Mouse (Mus musculus): ENCODE measurements around the gene St8sia6. TPM values are rescaled to one million over a fixed set of nuclear protein-coding genes. Genes with fewer than 3 reads are reported as not detected.

The St8sia6 gene
- polyA plus RNA-seq, 1 experiment from 2014 or later: 0.65 TPM

GRCm38 (mm10) chr2:13750777-13751176 is 43.1 kb downstream of the St8sia6 start:
- Histone ChIP-seq H3K4me3 (ENCODE audit: low read depth, low read length) (no peak overlapping the region), H3K4me2 (replicated peaks; ENCODE audit: low read depth) (no peak overlapping the region), H3K9ac (ENCODE audit: low read depth, low read length) (no peak overlapping the region), H3K4me1 (replicated peaks; ENCODE audit: control insufficient read depth, insufficient read depth, low read length) (no peaks in the 10 kb centered on the region), H3K9me3 (ENCODE audit: control insufficient read depth) (no peaks in the 10 kb centered on the region), H3K27ac (ENCODE audit: low read depth, low read length) (no peak overlapping the region), H3K36me3 (ENCODE audit: control insufficient read depth, insufficient read depth) (no peaks in the 10 kb centered on the region), H3K27me3 (replicated peaks; ENCODE audit: control insufficient read depth, insufficient read depth, low read length) (no peaks in the 10 kb centered on the region)
- TF ChIP-seq CTCF (IDR thresholded peaks at IDR 0.05; ENCODE audit: low read depth): no peak
- ATAC-seq: no peak
- WGBS: 68% methylated on average over 1 of the region's 1 CpGs

- Histone ChIP-seq H3K9me3 (ENCODE audit: control insufficient read depth) (no peaks in the 10 kb centered on the region), H3K4me1 (replicated peaks; ENCODE audit: control insufficient read depth, insufficient read depth, low read length) (no peaks in the 10 kb centered on the region), H3K36me3 (ENCODE audit: control insufficient read depth, insufficient read depth) (no peaks in the 10 kb centered on the region), H3K27ac (ENCODE audit: low read depth, low read length) (no peak overlapping the region), H3K4me3 (ENCODE audit: low read depth, low read length) (no peak overlapping the region), H3K9ac (ENCODE audit: low read depth, low read length) (no peak overlapping the region), H3K4me2 (replicated peaks; ENCODE audit: low read depth) (no peak overlapping the region), H3K27me3 (replicated peaks; ENCODE audit: control insufficient read depth, insufficient read depth, low read length) (no peaks in the 10 kb centered on the region)
- no peak for ATAC-seq
- no peak for TF ChIP-seq CTCF (IDR thresholded peaks at IDR 0.05; ENCODE audit: low read depth)
- WGBS: 63% methylated on average over 1 of the region's 1 CpGs
Observed at GRCm38 (mm10) chr2:13750089-13750488, 43.8 kb downstream of the St8sia6 start.

- no peak for TF ChIP-seq CTCF (IDR thresholded peaks at IDR 0.05; ENCODE audit: low read depth)
- no peak overlapping the region for H3K4me2 ChIP-seq (replicated peaks; ENCODE audit: low read depth)
- no peaks in the 10 kb centered on the region for H3K27me3 ChIP-seq (replicated peaks; ENCODE audit: control insufficient read depth, insufficient read depth, low read length)
- no peak overlapping the region for H3K9ac ChIP-seq (ENCODE audit: low read depth, low read length)
- no peaks in the 10 kb centered on the region for H3K9me3 ChIP-seq (ENCODE audit: control insufficient read depth)
- H3K36me3 ChIP-seq (ENCODE audit: control insufficient read depth, insufficient read depth): no peaks in the 10 kb centered on the region
- H3K4me1 ChIP-seq (replicated peaks; ENCODE audit: control insufficient read depth, insufficient read depth, low read length): no peaks in the 10 kb centered on the region
- H3K4me3 ChIP-seq (ENCODE audit: low read depth, low read length): no peak overlapping the region
- 80% methylated on average over 1 of the region's 1 CpGs for WGBS
- H3K27ac ChIP-seq (ENCODE audit: low read depth, low read length): no peak overlapping the region
- ATAC-seq: no peak
Observed at GRCm38 (mm10) chr2:13749176-13749575, 44.7 kb downstream of the St8sia6 start.

- 95% methylated on average over 1 of the region's 1 CpGs for WGBS
Observed at GRCm38 (mm10) chr2:13747576-13747975, 46.3 kb downstream of the St8sia6 start.

GRCm38 (mm10) chr2:13746023-13746422 is 47.8 kb downstream of the St8sia6 start:
- Histone ChIP-seq H3K4me1 (replicated peaks; ENCODE audit: control insufficient read depth, insufficient read depth, low read length) (no peaks in the 10 kb centered on the region), H3K36me3 (ENCODE audit: control insufficient read depth, insufficient read depth) (no peaks in the 10 kb centered on the region), H3K9me3 (ENCODE audit: control insufficient read depth) (no peaks in the 10 kb centered on the region), H3K4me3 (ENCODE audit: low read depth, low read length) (no peak overlapping the region), H3K27me3 (replicated peaks; ENCODE audit: control insufficient read depth, insufficient read depth, low read length) (no peaks in the 10 kb centered on the region), H3K27ac (ENCODE audit: low read depth, low read length) (no peak overlapping the region), H3K9ac (ENCODE audit: low read depth, low read length) (no peak overlapping the region), H3K4me2 (replicated peaks; ENCODE audit: low read depth) (no peak overlapping the region)
- WGBS: 86% methylated on average over 1 of the region's 1 CpGs
- no peak for TF ChIP-seq CTCF (IDR thresholded peaks at IDR 0.05; ENCODE audit: low read depth)
- no peak for ATAC-seq

More at GRCm38 (mm10) chr2:13747576-13747975, 46.3 kb downstream of the St8sia6 start:
- no peak for ATAC-seq
- Histone ChIP-seq H3K4me2 (replicated peaks; ENCODE audit: low read depth) (no peak overlapping the region), H3K36me3 (ENCODE audit: control insufficient read depth, insufficient read depth) (no peaks in the 10 kb centered on the region), H3K4me3 (ENCODE audit: low read depth, low read length) (no peak overlapping the region), H3K27ac (ENCODE audit: low read depth, low read length) (no peak overlapping the region), H3K9me3 (ENCODE audit: control insufficient read depth) (no peaks in the 10 kb centered on the region), H3K27me3 (replicated peaks; ENCODE audit: control insufficient read depth, insufficient read depth, low read length) (no peaks in the 10 kb centered on the region), H3K4me1 (replicated peaks; ENCODE audit: control insufficient read depth, insufficient read depth, low read length) (no peaks in the 10 kb centered on the region), H3K9ac (ENCODE audit: low read depth, low read length) (no peak overlapping the region)
- no peak for TF ChIP-seq CTCF (IDR thresholded peaks at IDR 0.05; ENCODE audit: low read depth)

- no peak for ATAC-seq
- Histone ChIP-seq H3K4me1 (replicated peaks; ENCODE audit: control insufficient read depth, insufficient read depth, low read length) (no peaks in the 10 kb centered on the region), H3K27ac (ENCODE audit: low read depth, low read length) (no peak overlapping the region), H3K4me2 (replicated peaks; ENCODE audit: low read depth) (no peak overlapping the region), H3K9me3 (ENCODE audit: control insufficient read depth) (no peaks in the 10 kb centered on the region), H3K4me3 (ENCODE audit: low read depth, low read length) (no peak overlapping the region), H3K36me3 (ENCODE audit: control insufficient read depth, insufficient read depth) (no peaks in the 10 kb centered on the region), H3K27me3 (replicated peaks; ENCODE audit: control insufficient read depth, insufficient read depth, low read length) (no peaks in the 10 kb centered on the region), H3K9ac (ENCODE audit: low read depth, low read length) (no peak overlapping the region)
- 64% methylated on average over 7 of the region's 7 CpGs for WGBS
- no peak for TF ChIP-seq CTCF (IDR thresholded peaks at IDR 0.05; ENCODE audit: low read depth)
Observed at GRCm38 (mm10) chr2:13738704-13739103, 55.2 kb downstream of the St8sia6 start.

DNA sequence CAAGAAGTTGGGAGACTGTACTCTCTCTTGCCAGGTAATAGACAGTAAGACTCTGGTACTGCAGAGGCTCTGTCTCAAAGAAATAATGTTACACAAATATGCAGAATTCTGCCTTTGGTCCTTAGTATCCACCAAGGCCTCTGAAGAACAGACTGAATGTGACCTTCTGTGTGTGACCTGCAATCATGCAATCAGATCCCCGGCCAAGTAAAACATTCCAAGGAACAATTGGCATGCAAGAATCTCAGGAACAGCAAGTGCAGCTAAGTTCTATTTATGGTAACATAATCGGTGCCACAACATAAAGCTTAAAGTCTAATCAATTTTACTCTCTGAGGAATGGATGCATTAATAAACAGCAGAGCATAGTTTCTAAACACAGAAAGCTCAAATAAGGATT is 66.0 kb downstream of the St8sia6 start:
- no peak overlapping the region for H3K4me3 ChIP-seq (ENCODE audit: low read depth, low read length)
- no peaks in the 10 kb centered on the region for H3K9me3 ChIP-seq (ENCODE audit: control insufficient read depth)
- no peaks in the 10 kb centered on the region for H3K36me3 ChIP-seq (ENCODE audit: control insufficient read depth, insufficient read depth)
- WGBS: 39% methylated on average over 2 of the region's 2 CpGs
- no peak overlapping the region for H3K4me2 ChIP-seq (replicated peaks; ENCODE audit: low read depth)
- no peak for TF ChIP-seq CTCF (IDR thresholded peaks at IDR 0.05; ENCODE audit: low read depth)
- ATAC-seq: no peak
- H3K4me1 ChIP-seq (replicated peaks; ENCODE audit: control insufficient read depth, insufficient read depth, low read length): no peaks in the 10 kb centered on the region
- H3K27me3 ChIP-seq (replicated peaks; ENCODE audit: control insufficient read depth, insufficient read depth, low read length): no peaks in the 10 kb centered on the region
- H3K27ac ChIP-seq (ENCODE audit: low read depth, low read length): no peak overlapping the region
- H3K9ac ChIP-seq (ENCODE audit: low read depth, low read length): no peak overlapping the region
